Mouse (Mus musculus) kidney, adult 18-20 months (tissue): ENCODE results near the gene Arrb1.

Experiments
- DNase-seq: peaks from one replicate; pipeline ENCODE4 v3.0.0; 2021

Gene Arrb1

DNA sequence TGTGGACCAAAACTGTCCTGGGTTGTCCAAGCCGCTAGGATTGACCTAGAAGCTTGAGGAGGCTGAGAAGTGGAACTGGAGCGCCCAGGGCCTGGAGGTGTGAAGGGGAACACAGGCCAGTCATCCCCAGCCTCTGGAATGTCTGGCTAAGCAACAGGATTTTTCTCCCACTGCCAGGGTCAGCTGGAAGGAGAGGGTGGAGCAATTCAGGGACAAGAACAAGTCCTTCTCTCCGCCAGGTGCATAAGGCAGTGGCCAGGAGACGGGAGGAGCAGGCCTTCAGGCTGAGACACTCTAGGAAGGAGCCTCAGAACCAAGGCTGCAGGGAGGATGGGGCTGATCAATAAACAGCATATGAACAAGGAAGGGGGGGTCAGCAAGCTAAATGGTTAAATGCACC is 3.2 kb downstream of the Arrb1 start:
- no peak for DNase-seq

DNA sequence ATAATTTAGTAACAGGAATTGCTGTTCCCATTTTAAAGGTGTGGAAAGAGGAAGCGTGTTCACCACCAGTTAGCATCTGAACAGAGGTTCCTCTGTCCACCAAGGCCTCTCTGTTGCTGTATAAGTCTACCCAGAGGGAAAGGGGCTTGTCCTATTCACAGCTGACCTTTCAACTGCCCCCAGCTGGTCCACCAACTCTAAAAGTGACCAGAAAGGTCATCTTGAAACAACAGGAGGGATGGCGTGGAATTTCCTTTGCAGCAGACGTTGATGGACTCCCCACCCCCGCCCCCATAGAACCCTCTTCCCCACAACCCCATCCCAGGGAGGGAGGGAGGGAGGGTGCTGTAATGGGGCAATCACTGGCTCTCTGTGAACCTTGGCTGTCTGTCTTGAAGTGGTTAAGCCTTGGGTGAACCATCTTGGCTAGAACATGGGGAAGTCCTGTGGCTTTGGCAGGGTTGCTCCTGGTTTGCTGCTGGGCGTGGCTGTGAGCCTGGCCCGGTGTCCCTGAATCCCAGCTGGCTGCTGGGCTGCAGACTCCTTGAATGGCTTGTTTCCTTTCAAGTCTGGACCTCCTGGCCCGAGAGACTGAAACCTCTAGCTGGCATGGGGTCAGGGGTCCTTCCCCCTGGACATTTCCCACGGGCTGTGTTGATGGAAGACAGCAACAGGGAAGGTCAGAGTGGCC is 4.1 kb downstream of the Arrb1 start:
- DNase-seq: peak; percentile 50

DNA sequence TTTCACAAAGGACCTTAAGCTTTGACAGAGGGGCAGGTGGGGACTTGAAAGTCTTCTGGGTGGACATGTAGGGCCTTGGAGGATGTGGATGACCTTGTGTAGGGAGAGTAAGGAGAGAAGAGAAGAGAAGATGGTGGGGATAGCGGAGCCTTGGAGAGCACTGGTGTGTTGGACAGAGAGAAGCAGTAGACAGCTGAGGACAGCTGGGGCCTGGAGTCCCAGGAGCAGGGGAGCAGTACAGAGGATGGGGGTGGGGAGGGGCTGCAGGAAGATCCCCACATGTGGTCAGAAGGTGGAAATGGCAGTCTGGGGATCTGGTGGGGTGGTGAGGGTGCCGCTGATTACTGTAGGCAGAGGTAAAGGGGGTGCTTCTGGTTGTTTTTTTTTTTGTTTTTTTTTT is 4.8 kb downstream of the Arrb1 start:
- no peak for DNase-seq

DNA sequence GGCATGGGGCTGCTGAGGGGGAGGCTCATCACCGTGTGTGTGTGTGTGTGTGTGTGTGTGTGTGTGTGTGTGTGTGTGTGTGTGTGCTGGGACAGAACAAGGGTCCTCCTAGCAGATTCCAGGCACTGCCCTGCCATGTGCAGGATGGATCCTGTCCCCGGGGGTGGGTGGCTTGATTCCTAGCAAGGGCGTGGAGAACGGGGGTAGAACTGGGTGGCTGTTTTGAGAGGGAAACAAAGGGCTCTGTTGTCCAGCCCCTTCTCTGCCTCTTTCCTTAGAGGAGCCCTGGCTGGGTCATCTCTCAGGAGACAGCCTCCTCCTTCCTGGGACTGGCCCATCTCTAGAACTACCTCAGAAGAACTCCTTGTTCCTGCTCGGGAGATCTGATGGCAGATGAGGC is 5.9 kb downstream of the Arrb1 start:
- DNase-seq: no peak

DNA sequence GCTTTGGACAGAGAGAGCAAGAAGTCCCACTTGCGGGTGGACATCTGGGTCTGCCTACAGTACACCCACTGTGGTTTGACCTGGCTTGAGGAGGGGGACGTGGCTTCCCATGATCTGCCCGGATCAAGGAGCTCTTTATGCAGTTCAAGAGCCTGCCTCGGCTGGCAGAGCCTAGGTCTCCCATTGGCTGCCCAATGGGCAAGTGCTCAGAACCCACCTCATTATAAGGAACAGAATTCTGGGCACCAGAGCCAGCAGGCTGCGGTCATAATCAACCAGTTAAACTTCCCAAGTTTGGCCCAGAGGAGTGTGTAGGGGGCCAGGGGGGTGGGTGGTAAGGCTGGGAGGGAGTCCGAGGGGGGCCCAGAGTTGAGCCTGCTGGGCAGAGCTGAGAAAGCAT is 9.0 kb downstream of the Arrb1 start:
- DNase-seq: no peak

DNA sequence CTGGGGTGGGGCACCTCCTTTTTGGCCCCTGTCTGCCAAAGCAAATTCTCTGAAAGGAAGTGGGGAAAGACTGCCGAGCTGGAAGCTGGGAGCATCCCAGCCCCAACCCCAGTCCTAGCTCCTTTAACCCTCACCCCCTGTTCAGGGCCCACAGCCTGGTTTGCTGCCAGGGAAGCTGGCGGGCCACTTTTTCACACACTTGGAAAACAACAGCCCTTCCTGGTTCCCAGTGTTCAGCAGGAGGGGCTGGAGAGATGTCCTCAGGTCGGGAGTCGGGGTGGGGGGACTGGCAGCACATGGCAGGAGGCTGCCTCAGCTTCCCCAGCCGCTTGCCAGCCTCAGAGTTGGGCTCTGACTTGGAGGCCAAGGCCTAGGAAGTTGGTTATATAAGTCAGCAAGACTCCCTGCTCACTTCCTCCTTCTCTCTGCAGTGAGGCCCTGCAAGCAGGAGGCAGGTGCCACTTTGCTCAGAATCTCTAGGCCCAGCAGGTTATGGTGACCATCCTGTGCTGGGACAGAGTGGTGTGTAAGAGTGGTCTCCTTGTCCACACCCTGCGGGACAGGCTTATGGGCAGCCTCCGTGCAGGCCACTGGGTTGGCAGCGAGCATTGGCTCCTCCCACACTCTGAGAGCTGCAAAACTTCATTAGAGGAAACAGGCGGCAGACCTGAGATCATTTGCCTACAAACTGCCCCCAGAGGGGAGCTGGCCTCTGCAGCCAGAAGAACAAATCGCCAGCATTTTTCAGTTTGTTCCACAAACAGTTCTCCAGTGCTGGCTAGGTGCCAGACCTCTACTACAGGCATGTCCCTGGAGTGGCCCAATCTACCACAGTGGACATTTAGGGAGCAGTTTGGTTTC is 10.8 kb downstream of the Arrb1 start:
- peak; percentile 84 for DNase-seq

DNA sequence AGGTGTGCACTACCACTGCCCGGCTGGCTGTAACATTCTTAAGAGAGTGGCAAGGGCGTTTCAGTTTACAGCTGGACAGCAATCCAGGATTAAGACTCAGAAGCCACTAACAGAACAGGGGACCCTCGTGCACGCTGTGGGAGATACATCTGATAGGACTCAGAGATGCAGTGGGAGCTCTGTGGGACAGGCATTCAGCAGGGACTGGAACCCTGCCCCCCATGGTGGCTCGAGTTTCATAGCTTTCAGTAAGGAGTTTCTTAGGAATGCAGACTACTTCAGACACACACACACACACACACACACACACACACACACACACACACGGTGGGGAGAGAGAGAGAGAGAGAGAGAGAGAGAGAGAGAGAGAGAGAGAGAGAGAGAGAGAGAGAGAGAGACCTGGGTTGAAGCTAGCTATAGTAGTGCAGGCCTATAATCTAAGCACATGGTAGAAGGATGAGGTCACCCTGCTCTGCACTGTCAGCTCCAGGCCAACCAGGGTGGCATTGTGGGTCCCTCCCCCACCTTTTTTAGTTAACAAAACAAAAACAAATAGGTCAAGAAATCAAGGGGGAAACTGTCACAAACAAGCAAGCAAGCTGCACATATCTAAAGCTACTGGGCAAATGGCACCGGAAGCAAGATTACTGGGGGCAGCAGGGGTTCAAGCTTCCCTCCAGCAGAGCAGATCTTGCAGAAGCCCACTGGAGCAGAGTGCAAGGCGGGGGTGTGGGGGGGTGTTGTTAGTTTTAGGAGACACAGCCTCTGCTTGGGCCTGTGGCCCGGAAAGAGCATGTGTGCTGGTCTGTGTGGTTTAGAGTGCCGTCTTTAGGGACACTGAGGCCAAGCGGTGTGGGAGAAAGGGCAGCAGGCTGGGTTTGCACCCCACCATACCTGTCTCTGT is 12.6 kb downstream of the Arrb1 start:
- DNase-seq: no peak

DNA sequence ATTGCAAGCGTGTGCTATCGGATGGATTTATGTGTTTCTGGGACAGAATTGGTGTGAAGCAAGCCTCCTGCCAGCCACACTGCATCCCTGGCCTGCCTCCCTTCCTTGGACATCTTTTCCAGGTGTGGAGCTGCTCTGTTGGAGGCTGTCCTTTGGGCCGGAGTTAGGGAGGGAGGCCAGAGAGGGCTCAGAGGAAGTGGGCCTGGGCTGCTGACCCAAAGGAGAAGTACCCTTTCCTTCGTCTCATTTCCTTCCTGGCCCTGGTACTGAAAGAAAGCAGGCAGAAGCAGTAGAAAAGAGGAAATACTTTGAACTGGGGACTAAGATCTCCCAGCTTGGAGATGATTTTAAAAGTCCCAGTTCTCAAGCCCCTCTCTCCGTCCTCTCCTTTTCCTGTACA is 14.4 kb downstream of the Arrb1 start:
- DNase-seq: no peak

DNA sequence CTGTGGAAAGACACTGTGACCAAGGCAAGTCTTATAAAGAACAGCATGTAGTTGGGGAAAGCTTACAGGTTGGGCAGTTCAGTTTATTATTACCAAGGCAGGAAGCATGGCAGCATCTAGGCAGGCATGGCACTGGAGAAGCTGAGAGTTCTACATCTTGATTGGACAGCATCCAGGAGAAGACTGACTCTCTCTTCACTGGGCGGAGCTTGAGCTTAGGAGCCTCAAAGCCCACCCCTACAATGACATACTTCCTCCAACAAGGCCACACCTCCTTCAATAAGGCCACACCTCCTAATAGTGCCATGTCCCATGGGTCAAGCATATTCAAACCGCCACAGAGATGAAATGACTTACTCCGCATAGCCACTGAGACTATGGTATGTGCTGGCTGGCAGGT is 16.4 kb downstream of the Arrb1 start:
- DNase-seq: no peak

DNA sequence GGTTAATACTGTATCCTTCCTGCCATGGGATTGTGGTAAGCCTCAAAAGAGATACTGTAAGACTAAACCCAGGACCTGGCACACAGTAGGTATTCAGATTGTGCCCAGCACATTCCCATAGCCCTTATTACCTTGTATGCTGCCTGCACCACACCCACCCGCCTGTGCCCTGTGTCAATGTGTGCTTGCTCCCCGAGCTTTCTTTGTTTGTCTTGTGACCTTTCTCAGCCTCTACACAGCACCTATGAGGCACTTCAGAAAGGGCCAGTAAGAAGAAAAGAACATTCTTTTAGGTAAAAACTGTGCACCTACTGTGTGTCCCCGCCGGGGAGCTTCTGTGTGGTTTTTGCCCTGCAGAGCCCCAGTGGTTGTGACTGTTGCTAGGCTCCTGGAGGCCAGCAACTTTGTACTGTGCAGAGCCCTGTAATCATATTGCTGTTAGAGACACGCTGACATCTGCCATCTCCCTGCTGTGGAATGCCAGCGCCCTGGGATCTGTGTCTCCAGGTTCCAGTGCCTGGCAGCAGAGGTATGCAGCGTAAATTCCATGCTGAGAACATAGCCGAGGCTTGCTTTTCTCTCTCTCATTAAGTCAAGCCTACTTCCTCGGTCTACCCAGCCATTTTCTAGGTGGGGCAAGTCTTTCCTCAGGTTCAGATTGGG is 18.1 kb downstream of the Arrb1 start:
- DNase-seq: no peak

DNA sequence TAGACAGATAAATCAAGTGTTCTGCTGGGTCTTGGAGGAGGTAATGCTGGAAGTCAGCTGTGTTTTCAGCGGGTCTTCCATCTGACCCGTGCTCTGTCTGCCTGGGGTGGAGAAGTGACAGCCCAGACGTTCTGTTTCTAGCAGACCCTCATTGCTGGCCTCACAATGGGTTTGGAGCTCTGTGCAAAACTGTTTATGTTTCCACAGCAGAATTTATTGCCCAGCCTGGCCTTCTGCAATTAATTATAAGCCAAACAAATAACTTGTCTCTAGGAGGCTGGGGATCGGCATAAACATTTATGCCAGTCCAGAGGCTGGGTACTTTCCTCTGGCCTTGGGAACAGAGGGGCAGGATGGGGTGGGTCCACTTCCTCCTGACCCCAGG is 18.6 kb downstream of the Arrb1 start:
- DNase-seq: no peak

DNA sequence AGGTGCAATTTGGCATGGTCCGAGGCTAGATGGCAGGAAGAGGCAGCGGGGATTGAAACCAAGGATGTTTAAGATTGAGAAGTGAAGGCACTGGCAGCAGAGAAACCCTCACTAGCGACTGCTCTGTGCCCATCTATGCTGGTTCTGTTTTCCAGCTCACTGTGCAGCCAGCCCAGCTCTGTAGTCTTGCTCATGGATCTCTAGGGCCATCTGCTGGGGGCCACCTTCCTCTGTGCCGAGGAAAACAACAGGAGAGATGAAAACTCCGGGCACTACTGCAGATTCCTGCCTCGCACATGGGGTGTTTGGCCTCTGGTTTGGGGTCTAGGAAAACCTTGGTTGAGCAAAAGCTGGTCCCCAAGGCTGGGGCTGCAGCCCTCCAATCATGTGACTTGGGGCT is 20.6 kb downstream of the Arrb1 start:
- DNase-seq: peak; percentile 82

DNA sequence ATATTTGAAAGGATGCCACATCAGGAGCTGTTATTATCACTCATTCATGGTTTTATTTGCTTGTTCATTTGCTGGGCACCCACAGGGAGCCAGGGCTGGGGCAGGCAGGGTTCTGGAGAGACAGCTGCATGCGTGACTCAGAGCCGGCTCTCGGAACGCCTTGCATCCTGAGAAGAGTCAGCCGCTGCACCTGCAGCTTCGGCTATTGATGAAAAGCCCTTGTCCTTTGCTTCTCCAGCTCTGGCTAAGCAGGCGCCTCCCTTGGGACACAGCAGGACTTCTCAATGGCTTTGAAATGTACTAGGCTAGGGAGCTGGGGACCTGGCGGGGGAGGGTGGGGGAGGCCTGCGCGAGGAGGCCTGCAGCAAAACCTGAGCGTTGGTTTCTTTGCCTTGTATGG is 23.8 kb downstream of the Arrb1 start:
- no peak for DNase-seq

DNA sequence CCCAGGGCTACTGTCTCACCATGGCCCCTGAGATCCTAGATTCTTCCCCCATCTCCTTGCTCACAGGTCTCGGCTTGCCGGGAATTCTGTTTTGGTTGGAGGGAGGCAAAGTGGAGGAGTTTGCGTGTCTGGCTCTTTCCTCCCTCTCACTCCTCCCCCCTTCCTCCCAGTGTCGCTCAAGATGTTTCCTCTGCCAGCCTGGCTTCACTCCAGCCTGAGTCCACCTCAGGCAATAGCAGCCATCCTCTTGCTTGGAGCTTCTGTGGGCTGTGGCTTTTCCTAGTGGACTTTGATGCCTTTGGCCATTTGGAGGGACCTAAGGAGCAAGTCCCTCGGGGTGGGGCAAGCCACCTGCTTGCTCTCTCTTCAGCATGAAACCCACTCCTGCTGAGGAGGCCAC is 27.2 kb downstream of the Arrb1 start:
- peak; percentile 50 for DNase-seq

DNA sequence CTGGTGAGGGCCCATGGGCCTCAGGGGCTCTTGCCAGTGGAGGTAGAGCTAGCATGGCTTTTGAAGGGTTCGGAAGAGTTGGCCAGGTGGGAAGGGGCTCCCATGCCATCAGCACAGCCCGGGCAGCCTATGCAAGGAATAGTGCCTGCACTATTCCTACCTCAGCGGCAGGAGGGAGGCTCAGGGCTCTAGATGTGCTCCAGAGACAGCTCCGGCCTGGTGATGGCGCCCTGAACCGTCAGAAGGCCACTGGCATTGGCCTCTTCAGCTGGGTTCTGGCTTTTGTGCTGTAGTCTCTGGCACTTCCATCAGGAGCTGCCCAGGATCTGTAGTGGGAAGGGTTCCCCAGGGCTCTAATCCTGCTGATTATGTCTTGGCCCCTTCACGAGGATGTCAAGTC is 28.0 kb downstream of the Arrb1 start:
- DNase-seq: no peak

DNA sequence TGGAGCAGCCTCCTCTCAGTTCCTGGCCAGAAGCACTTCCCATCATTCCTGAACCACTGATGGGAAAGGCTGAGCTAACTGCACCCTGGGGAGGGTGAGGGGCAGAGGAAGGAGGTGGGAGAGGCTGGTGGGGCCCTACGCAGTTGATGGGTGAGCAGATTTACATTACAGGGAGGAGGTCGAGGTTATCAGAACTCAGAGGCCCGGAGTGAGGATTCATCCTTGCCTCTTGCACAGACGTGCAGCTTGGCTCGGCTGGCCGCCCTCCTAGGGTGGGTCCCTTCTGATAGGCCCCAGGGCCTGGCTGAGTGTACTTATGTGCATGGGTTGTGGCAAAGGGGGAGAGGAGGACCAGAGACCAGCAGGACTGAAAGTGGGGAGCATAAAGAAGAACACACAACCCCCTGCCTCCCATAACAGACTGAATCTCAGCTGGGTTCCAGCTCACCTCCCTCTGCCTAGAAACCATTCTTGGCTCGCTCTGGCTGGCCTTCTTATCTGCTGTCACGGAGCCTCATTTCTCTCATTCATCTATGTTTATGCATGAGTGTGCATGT is 30.1 kb downstream of the Arrb1 start:
- DNase-seq: no peak

DNA sequence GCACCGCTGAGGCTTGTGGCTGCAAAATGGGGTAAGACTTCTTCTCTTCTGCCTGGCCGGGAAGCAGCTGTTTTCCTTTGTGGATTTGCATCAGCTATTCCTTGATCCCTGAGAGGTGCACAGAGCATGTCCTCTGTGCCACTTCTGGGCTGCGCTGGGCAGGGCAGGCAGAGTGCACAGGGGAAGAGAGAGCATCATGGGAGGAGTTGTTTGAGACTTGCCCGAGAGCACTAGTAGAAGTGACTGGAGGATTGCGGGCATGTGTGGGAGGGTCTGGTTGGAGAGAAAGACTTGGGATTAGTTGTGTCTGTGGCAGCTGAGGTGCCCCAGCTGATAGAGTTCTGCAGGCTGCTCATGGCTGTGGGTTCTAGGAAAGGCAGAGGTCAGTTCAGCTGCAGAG is 35.4 kb downstream of the Arrb1 start:
- DNase-seq: no peak

DNA sequence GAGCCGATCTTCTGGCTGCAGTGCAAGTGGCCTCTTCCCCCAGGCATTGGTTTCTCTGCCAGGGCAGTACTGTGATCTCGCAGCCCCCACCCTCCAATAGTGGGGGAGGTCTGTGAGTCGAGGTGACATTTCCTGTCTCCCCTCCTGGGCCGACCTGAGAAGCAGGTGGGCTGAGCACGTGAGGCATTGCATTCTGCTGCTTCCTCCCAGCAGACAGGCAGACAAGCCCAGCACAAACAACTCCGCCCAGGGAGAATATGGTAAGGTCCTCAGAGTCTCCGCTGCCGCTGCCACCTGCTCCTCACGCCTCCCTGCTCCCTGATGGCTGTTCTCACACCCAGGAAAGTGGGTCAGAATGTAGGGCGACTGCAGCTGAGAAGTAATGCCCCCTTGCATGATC is 37.7 kb downstream of the Arrb1 start:
- no peak for DNase-seq

DNA sequence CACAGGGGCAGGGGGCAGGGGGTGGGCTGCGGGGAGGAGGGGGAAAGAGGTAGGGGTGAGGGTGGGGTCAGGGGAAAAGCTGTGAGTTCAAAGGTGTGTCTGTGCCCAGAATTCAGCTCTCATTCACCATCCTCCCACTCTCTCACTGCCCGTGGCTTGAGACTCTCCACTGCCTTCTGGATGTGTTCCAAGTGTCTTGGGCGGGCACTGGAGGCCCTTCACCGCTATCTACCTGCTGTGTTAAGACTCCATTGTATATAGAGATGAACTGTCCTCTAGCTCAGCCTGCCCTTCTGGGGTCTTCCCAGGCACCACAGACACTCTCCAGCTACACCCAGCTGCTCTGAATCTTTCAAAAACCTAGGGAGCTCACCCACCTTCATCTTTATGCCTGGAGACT is 38.1 kb downstream of the Arrb1 start:
- no peak for DNase-seq

DNA sequence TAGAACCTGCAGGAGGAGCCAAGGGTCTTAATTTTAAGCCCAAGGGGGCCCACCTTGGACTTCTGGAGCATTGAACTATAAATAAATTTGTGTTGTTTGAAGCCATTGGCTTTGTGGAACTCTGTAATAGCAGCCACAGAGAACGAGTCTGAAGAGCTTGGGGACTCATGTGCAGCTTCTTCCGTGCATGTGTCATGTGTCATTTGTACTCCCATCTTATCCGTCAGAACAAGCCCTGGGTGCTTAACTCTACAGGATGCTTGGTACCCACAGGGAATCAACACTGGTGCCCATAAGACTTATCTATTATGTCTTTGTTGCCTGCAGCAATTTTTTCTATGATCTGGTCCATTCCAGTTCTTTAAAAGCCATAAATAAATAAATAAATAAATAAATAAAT is 43.0 kb downstream of the Arrb1 start:
- no peak for DNase-seq

DNA sequence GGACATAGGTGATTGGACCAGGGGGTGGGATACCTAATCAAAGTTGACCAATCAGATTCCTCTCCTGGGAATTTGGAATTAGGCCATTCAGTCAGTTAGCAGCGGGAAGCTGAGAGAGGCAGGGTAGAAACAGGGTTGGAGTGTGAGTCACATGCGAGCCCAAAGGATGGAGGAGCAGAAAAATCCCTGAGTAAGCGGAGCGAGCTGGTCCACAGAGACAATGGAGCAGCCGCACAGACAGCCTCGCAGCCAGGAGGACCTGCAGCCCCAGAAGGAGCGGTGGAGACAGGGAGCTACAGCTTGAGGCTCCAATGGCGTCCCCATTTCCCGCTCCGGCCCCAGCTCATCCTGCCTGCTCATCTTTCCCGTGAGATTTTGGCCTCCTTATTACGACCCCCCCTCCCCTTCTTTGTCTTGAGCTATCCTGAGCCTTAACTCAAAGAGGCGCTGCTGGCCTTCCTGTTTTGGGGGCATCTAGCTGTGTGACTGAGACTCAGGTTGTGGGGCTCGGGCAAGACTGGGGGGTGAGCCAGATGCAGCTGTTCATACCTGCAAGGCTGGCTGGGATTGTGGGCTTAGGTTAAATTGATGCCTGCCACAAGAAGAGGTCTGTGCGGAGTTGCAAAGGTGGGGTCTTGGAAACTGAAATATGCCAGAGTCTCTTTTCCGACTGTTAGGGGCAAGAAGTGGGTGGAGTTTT is 44.4 kb downstream of the Arrb1 start:
- DNase-seq: no peak

DNA sequence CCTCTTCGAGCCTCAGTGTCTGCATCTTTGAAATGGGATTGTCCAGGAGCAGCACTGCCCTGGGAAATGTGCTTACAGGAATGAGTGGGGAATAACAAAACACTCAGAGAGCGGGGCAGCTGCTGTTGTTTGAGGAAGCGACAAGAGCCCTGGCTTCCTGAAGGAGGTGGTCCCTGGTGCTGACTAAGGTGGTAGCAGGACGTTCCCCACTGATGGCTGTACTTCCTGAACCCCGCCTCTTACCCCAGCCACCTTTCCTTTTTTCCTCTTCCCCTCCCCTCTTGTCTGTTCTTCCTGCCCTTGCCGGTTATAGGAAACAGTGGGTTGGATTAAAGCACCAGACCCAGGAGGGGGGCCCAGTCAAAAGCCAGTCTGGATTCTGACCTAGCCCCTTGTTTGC is 45.0 kb downstream of the Arrb1 start:
- no peak for DNase-seq
